Mouse (Mus musculus): ENCODE data around the gene Notum. TPM values are rescaled to one million over a fixed set of nuclear protein-coding genes. Genes with fewer than 3 reads are reported as not detected.

The Notum gene
- polyA plus RNA-seq, 1 experiment from 2014 or later, result 0.29 TPM

DNA sequence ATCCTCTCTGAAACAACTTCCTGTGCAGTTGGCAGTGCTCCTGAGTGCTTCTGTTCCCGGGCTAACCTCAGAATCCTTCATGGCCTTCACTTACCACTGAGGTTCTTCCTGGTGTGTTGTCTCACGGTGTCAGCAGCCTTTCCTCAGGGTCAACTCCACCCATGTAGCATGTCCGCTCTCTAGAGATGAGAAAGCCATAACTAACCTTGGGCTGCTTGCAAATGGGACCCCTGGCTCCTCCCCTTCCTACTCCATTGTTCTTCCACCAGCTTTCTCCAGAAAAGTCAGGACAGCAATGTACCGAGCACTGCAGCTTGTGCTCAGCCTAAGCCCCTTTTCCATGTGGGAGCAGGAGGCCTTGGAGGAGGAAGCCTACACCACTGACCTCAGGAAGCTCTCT is 54.2 kb downstream of the Notum start:
- no peaks in the 10 kb centered on the region for H3K27me3 ChIP-seq (ENCODE audit: insufficient read depth, low read length)
- H3K27ac ChIP-seq (ENCODE audit: low read depth), result no peak overlapping the region
- H3K4me1 ChIP-seq (ENCODE audit: insufficient read depth), result peaks cover 10% of the 10 kb centered on the region
- H3K36me3 ChIP-seq (replicated peaks; ENCODE audit: insufficient read depth, low read length), result peaks cover 40% of the 10 kb centered on the region
- TF ChIP-seq CTCF (IDR thresholded peaks at IDR 0.05; ENCODE audit: low read depth), result no peak
- TF ChIP-seq EP300 (IDR thresholded peaks at IDR 0.05; ENCODE audit: low read depth), result no peak
- H3K9ac ChIP-seq (replicated peaks), result no peak overlapping the region
- H3K4me3 ChIP-seq (ENCODE audit: low read depth, low read length), result no peak overlapping the region
- 82% methylated on average over 4 of the region's 4 CpGs for WGBS (ENCODE audit: insufficient replicate concordance)
- no peak overlapping the region for H3K4me2 ChIP-seq (ENCODE audit: low read depth, low read length)
- no peak for ATAC-seq
- DNase-seq, result no peak
- H3K9me3 ChIP-seq (ENCODE audit: low read length), result no peaks in the 10 kb centered on the region

DNA sequence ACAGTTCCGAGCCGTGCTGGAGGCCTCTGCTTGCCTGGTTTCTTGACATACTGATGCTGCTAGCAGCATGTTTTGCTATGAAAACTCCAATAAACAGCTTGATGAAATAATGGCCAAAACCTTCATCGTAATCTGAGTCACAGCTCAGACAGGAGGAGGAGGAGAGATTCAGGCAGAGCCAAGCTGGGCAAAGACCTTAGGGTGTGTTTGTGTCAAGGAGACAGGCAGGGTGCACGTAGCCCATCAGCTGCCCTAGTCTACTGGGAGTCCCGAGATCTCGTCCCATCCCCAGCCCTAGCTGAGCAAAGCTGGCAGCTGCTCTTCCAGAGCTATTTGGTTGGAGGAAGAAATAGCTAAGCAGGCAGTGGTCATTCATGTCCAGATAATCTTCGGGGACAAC is 55.3 kb downstream of the Notum start:
- DNase-seq, result no peak
- Histone ChIP-seq H3K4me1 (ENCODE audit: insufficient read depth) (peaks cover 10% of the 10 kb centered on the region), H3K36me3 (replicated peaks; ENCODE audit: insufficient read depth, low read length) (peaks cover 35% of the 10 kb centered on the region)

More for the DNA sequence above, 55.3 kb downstream of the Notum start:
- H3K9me3 ChIP-seq (ENCODE audit: low read length), result no peaks in the 10 kb centered on the region
- H3K27me3 ChIP-seq (ENCODE audit: insufficient read depth, low read length), result no peaks in the 10 kb centered on the region
- no peak overlapping the region for H3K4me3 ChIP-seq (ENCODE audit: low read depth, low read length)
- WGBS (ENCODE audit: insufficient replicate concordance), result 83% methylated on average over 7 of the region's 7 CpGs
- TF ChIP-seq CTCF (IDR thresholded peaks at IDR 0.05; ENCODE audit: low read depth) (no peak), EP300 (IDR thresholded peaks at IDR 0.05; ENCODE audit: low read depth) (no peak)
- H3K9ac ChIP-seq (replicated peaks), result no peak overlapping the region
- H3K27ac ChIP-seq (ENCODE audit: low read depth), result no peak overlapping the region
- H3K4me2 ChIP-seq (ENCODE audit: low read depth, low read length), result no peak overlapping the region
- ATAC-seq, result no peak

Small RNA genes lying within 50 kb of the gene (microRNA-seq; reads per million reads assigned to microRNA genes)
- gene Mir6936, result 2.0 reads per million

Other genes starting within 250 kb of the Notum start
- gene Nploc4, start 223.5 kb downstream of the Notum start, polyA plus RNA-seq (2015; fragmentation: Nextera tagmentation; extraction: Ambion mirVana), result 12.5 and 12.8 TPM in 2 replicates
- gene Tspan10, start 218.5 kb downstream of the Notum start, polyA plus RNA-seq (2015; fragmentation: Nextera tagmentation; extraction: Ambion mirVana), result not detected in 2 replicates
- gene Pde6g, start 207.7 kb downstream of the Notum start, polyA plus RNA-seq (2015; fragmentation: Nextera tagmentation; extraction: Ambion mirVana), result 0.20 TPM in 1 of 2 replicates, not detected in the other
- gene Oxld1, start 203.1 kb downstream of the Notum start, polyA plus RNA-seq (2015; fragmentation: Nextera tagmentation; extraction: Ambion mirVana), result 18.9 and 19.0 TPM in 2 replicates
- gene Ccdc137, start 203.1 kb downstream of the Notum start, polyA plus RNA-seq (2015; fragmentation: Nextera tagmentation; extraction: Ambion mirVana), result 9.0 and 11.7 TPM in 2 replicates
- 11.9 and 13.5 TPM in 2 replicates for gene Arl16, start 193.6 kb downstream of the Notum start, polyA plus RNA-seq (2015; fragmentation: Nextera tagmentation; extraction: Ambion mirVana)
- 133 and 139 TPM in 2 replicates for gene Mrpl12, start 176.6 kb downstream of the Notum start, polyA plus RNA-seq (2015; fragmentation: Nextera tagmentation; extraction: Ambion mirVana)
- gene Slc25a10, start 169.3 kb downstream of the Notum start, polyA plus RNA-seq (2015; fragmentation: Nextera tagmentation; extraction: Ambion mirVana), result 96.7 and 99.7 TPM in 2 replicates
- gene Gcgr, start 130.5 kb downstream of the Notum start, polyA plus RNA-seq (2015; fragmentation: Nextera tagmentation; extraction: Ambion mirVana), result 58.5 and 66.9 TPM in 2 replicates
- gene Mcrip1, start 111.4 kb downstream of the Notum start, polyA plus RNA-seq (2015; fragmentation: Nextera tagmentation; extraction: Ambion mirVana), result 59.2 and 61.0 TPM in 2 replicates
- 0.19 and 1.5 TPM in 2 replicates for gene Ppp1r27, start 110.0 kb downstream of the Notum start, polyA plus RNA-seq (2015; fragmentation: Nextera tagmentation; extraction: Ambion mirVana)
- gene P4hb, start 87.9 kb downstream of the Notum start, polyA plus RNA-seq (2015; fragmentation: Nextera tagmentation; extraction: Ambion mirVana), result 683 and 697 TPM in 2 replicates
- 148 and 156 TPM in 2 replicates for gene Arhgdia, start 79.6 kb downstream of the Notum start, polyA plus RNA-seq (2015; fragmentation: Nextera tagmentation; extraction: Ambion mirVana)
- 162 and 168 TPM in 2 replicates for gene Alyref, start 62.8 kb downstream of the Notum start, polyA plus RNA-seq (2015; fragmentation: Nextera tagmentation; extraction: Ambion mirVana)
- 46.1 and 47.5 TPM in 2 replicates for gene Anapc11, start 62.8 kb downstream of the Notum start, polyA plus RNA-seq (2015; fragmentation: Nextera tagmentation; extraction: Ambion mirVana)
- 20.9 and 22.2 TPM in 2 replicates for gene Npb, start 52.7 kb downstream of the Notum start, polyA plus RNA-seq (2015; fragmentation: Nextera tagmentation; extraction: Ambion mirVana)
- 217 and 222 TPM in 2 replicates for gene Pcyt2, start 43.2 kb downstream of the Notum start, polyA plus RNA-seq (2015; fragmentation: Nextera tagmentation; extraction: Ambion mirVana)
- gene Sirt7, start 35.9 kb downstream of the Notum start, polyA plus RNA-seq (2015; fragmentation: Nextera tagmentation; extraction: Ambion mirVana), result 34.3 TPM in 2 replicates
- 30.8 and 35.8 TPM in 2 replicates for gene Mafg, start 27.6 kb downstream of the Notum start, polyA plus RNA-seq (2015; fragmentation: Nextera tagmentation; extraction: Ambion mirVana)
- gene Pycr1, start 17.4 kb downstream of the Notum start, polyA plus RNA-seq (2015; fragmentation: Nextera tagmentation; extraction: Ambion mirVana), result 1.5 and 1.7 TPM in 2 replicates
- 0.26 and 0.50 TPM in 2 replicates for gene Myadml2, start 13.0 kb downstream of the Notum start, polyA plus RNA-seq (2015; fragmentation: Nextera tagmentation; extraction: Ambion mirVana)
- gene Aspscr1, start 11.8 kb upstream of the Notum start, polyA plus RNA-seq (2015; fragmentation: Nextera tagmentation; extraction: Ambion mirVana), result 56.8 and 57.1 TPM in 2 replicates
- gene Cenpx, start 52.6 kb upstream of the Notum start, polyA plus RNA-seq (2015; fragmentation: Nextera tagmentation; extraction: Ambion mirVana), result 81.0 and 88.0 TPM in 2 replicates
- 5.1 and 5.4 TPM in 2 replicates for gene Lrrc45, start 52.8 kb upstream of the Notum start, polyA plus RNA-seq (2015; fragmentation: Nextera tagmentation; extraction: Ambion mirVana)
- 0.36 and 0.38 TPM in 2 replicates for gene Rac3, start 60.3 kb upstream of the Notum start, polyA plus RNA-seq (2015; fragmentation: Nextera tagmentation; extraction: Ambion mirVana)
- gene Dcxr, start 66.1 kb upstream of the Notum start, polyA plus RNA-seq (2015; fragmentation: Nextera tagmentation; extraction: Ambion mirVana), result 118 and 141 TPM in 2 replicates
- gene Cbr2, start 70.9 kb upstream of the Notum start, polyA plus RNA-seq (2015; fragmentation: Nextera tagmentation; extraction: Ambion mirVana), result 0.26 and 0.94 TPM in 2 replicates
- gene Hmga1b, start 101.6 kb upstream of the Notum start, polyA plus RNA-seq (2015; fragmentation: Nextera tagmentation; extraction: Ambion mirVana), result 1.6 and 2.3 TPM in 2 replicates
- gene Rfng, start 123.0 kb upstream of the Notum start, polyA plus RNA-seq (2015; fragmentation: Nextera tagmentation; extraction: Ambion mirVana), result 6.2 and 6.3 TPM in 2 replicates
- 50.8 and 51.9 TPM in 2 replicates for gene Gps1, start 123.1 kb upstream of the Notum start, polyA plus RNA-seq (2015; fragmentation: Nextera tagmentation; extraction: Ambion mirVana)
- 43.8 and 46.8 TPM in 2 replicates for gene Dus1l, start 135.2 kb upstream of the Notum start, polyA plus RNA-seq (2015; fragmentation: Nextera tagmentation; extraction: Ambion mirVana)
- 3.8 and 3.9 TPM in 2 replicates for gene Fasn, start 163.4 kb upstream of the Notum start, polyA plus RNA-seq (2015; fragmentation: Nextera tagmentation; extraction: Ambion mirVana)